Mouse (Mus musculus) thymus, adult 18-20 months (tissue): ENCODE results near the gene Mn1.

Experiments used
- DNase-seq, 2 experiments: peaks; one replicate each; pipeline ENCODE4 v3.0.0; 2022; ENCODE audit warnings: mixed read lengths in 2 of 2

Mn1 gene

GRCm38 (mm10) chr5:111409412-111410044 lies 7.6 kb upstream of the Mn1 start:
- DNase-seq, result no peak

- DNase-seq, result no peak
Measured at GRCm38 (mm10) chr5:111410665-111411064, 6.5 kb upstream of the Mn1 start.

GRCm38 (mm10) chr5:111414192-111414591 lies 3.0 kb upstream of the Mn1 start:
- peak; percentile 71 to 78 for DNase-seq

- no peak for DNase-seq
Measured at GRCm38 (mm10) chr5:111414770-111415249, 2.4 kb upstream of the Mn1 start.

GRCm38 (mm10) chr5:111415575-111415974 lies 1.6 kb upstream of the Mn1 start:
- no peak for DNase-seq

GRCm38 (mm10) chr5:111416048-111416447 lies 1.1 kb upstream of the Mn1 start:
- DNase-seq, result peak in 1 of 2 experiments; percentile 23

GRCm38 (mm10) chr5:111417378-111418131 lies 393 bp downstream of the Mn1 start:
- DNase-seq, result no peak

- DNase-seq, result no peak
Measured at GRCm38 (mm10) chr5:111418202-111419120, 1.3 kb downstream of the Mn1 start.

- no peak for DNase-seq
Measured at GRCm38 (mm10) chr5:111419121-111419881, 2.1 kb downstream of the Mn1 start.

- DNase-seq, result no peak
Measured at GRCm38 (mm10) chr5:111420011-111420691, 3.0 kb downstream of the Mn1 start.

- DNase-seq, result no peak
Measured at GRCm38 (mm10) chr5:111420896-111421295, 3.7 kb downstream of the Mn1 start.

- no peak for DNase-seq
Measured at GRCm38 (mm10) chr5:111421424-111421823, 4.3 kb downstream of the Mn1 start.

- no peak for DNase-seq
Measured at GRCm38 (mm10) chr5:111422058-111422800, 5.1 kb downstream of the Mn1 start.

- no peak for DNase-seq
Measured at GRCm38 (mm10) chr5:111423011-111423410, 5.8 kb downstream of the Mn1 start.

- no peak for DNase-seq
Measured at GRCm38 (mm10) chr5:111423616-111424015, 6.5 kb downstream of the Mn1 start.

- no peak for DNase-seq
Measured at GRCm38 (mm10) chr5:111425813-111426212, 8.7 kb downstream of the Mn1 start.

GRCm38 (mm10) chr5:111426249-111426648 lies 9.1 kb downstream of the Mn1 start:
- no peak for DNase-seq

- no peak for DNase-seq
Measured at GRCm38 (mm10) chr5:111428882-111429281, 11.7 kb downstream of the Mn1 start.

- no peak for DNase-seq
Measured at GRCm38 (mm10) chr5:111429726-111430125, 12.6 kb downstream of the Mn1 start.

GRCm38 (mm10) chr5:111431007-111431730 lies 14.0 kb downstream of the Mn1 start:
- DNase-seq, result no peak
